ENCODE assay signal across 8 mouse cellular contexts in genomic region chr1:171111020-171111780, GRCm38 (mm10). TPM values are rescaled to one million over a fixed set of nuclear protein-coding genes. Genes with fewer than 3 reads are reported as not detected.
DNase-seq lines count a peak whose midpoint lies in the region; ATAC-seq and TF ChIP-seq lines count a peak whose summit lies in the region.

No protein-coding gene starts in this region.

- H3K4me1 ChIP-seq in brown adipose tissue, adult 24 weeks (ENCODE audit: control insufficient read depth, insufficient read depth, insufficient read length, low read length) = no peaks in the 10 kb centered on the region; the same call in 1 of the 2 replicates
- H3K4me1 ChIP-seq in heart, embryonic 13.5 days = peaks cover 29% of the 10 kb centered on the region
- H3K4me1 ChIP-seq in kidney, postnatal 0 days (replicated peaks; ENCODE audit: insufficient read depth, low read length) = peaks cover 6% of the 10 kb centered on the region; the same call in 1 of the 2 replicates
- H3K4me1 ChIP-seq in liver, adult 2 months (ENCODE audit: control insufficient read depth, insufficient read depth, low read length) = peaks cover 11% of the 10 kb centered on the region

- peak overlapping the region; percentile 80 for H3K4me3 ChIP-seq in brown adipose tissue, adult 24 weeks (ENCODE audit: insufficient read depth, low read depth, low read length)
- peak overlapping the region; percentile 59 for H3K4me3 ChIP-seq in heart, embryonic 13.5 days
- peak overlapping the region; percentile 45 for H3K4me3 ChIP-seq in kidney, postnatal 0 days (replicated peaks; ENCODE audit: low read depth, low read length)
- peak overlapping the region; percentile 56 for H3K4me3 ChIP-seq in liver, adult 2 months (ENCODE audit: insufficient read depth, low read depth, low read length)

- WGBS in heart, embryonic 13.5 days = under 1% methylated on average over 38 of the region's 38 CpGs
- under 1% methylated on average over 38 of the region's 38 CpGs for WGBS in kidney, postnatal 0 days
- WGBS in liver, adult 2 months = under 1% methylated on average over 38 of the region's 38 CpGs

- TF ChIP-seq CTCF in kidney, postnatal 0 days (IDR thresholded peaks at IDR 0.05; ENCODE audit: low read depth) = peak; percentile 99
- peak; percentile 92 for TF ChIP-seq CTCF in liver, adult 2 months (IDR thresholded peaks at IDR 0.05; ENCODE audit: low read depth, low read length)

- ATAC-seq in erythroid progenitor cell, adult 5-6 weeks (replicated peaks; ENCODE audit: low FRiP score, poor library complexity, severe bottlenecking) = peak; percentile 86
- peak; percentile 87 for ATAC-seq in heart, embryonic 13.5 days (ENCODE audit: extremely low read depth, insufficient number of reproducible peaks, low FRiP score, low TSS enrichment)
- ATAC-seq in kidney, postnatal 0 days (replicated peaks; ENCODE audit: low FRiP score, low read depth) = peak; percentile 86
- ATAC-seq in monocyte, adult 5-6 weeks (replicated peaks; ENCODE audit: insufficient number of reproducible peaks, low FRiP score, low TSS enrichment, poor library complexity, severe bottlenecking) = peak; percentile 65

- DNase-seq in CD4-positive, CD25-positive, alpha-beta regulatory T cell, adult 2 months (ENCODE audit: low read depth, low spot score) = peak; percentile 95
- DNase-seq in kidney, postnatal 0 days (ENCODE audit: low spot score) = peak; percentile 96
- DNase-seq in liver, adult 2 months (ENCODE audit: extremely low read depth, low read depth, low spot score) = peak; percentile 82
- DNase-seq in spleen, postnatal 36 days (ENCODE audit: low spot score in 2 of 2) = peak; percentile 81 to 89

- no peaks in the 10 kb centered on the region for H3K36me3 ChIP-seq in heart, embryonic 13.5 days
- H3K36me3 ChIP-seq in kidney, postnatal 0 days (ENCODE audit: insufficient read depth, low read length) = no peaks in the 10 kb centered on the region
- H3K36me3 ChIP-seq in liver, adult 2 months (ENCODE audit: control insufficient read depth, insufficient read depth, low read length) = no peaks in the 10 kb centered on the region

- peak overlapping the region; percentile 87 for H3K27ac ChIP-seq in brown adipose tissue, adult 24 weeks (replicated peaks; ENCODE audit: low read depth, low read length)
- peak overlapping the region; percentile 79 for H3K27ac ChIP-seq in heart, embryonic 13.5 days (replicated peaks)
- H3K27ac ChIP-seq in kidney, postnatal 0 days = peak overlapping the region; percentile 90
- peak overlapping the region; percentile 63 for H3K27ac ChIP-seq in liver, adult 2 months (replicated peaks; ENCODE audit: insufficient read depth, low read depth, low read length)

- TF ChIP-seq POLR2A in liver, adult 2 months (IDR thresholded peaks at IDR 0.05; ENCODE audit: extremely low read depth, insufficient read depth, low read length) = no peak

- H3K9me3 ChIP-seq in heart, embryonic 13.5 days = no peaks in the 10 kb centered on the region
- no peaks in the 10 kb centered on the region for H3K9me3 ChIP-seq in kidney, postnatal 0 days (replicated peaks; ENCODE audit: low read length)

- peak overlapping the region; percentile 74 for H3K4me2 ChIP-seq in heart, embryonic 13.5 days
- H3K4me2 ChIP-seq in kidney, postnatal 0 days (ENCODE audit: low read length) = peak overlapping the region; percentile 70

- H3K79me2 ChIP-seq in liver, adult 2 months (ENCODE audit: control insufficient read depth, insufficient read depth, low read length) = no peaks in the 10 kb centered on the region

- H3K27me3 ChIP-seq in heart, embryonic 13.5 days (replicated peaks) = no peaks in the 10 kb centered on the region
- H3K27me3 ChIP-seq in kidney, postnatal 0 days (ENCODE audit: insufficient read depth, low read length) = no peaks in the 10 kb centered on the region
- H3K27me3 ChIP-seq in liver, adult 2 months (ENCODE audit: control insufficient read depth, insufficient read depth, low read length) = no peaks in the 10 kb centered on the region

- H3K9ac ChIP-seq in heart, embryonic 13.5 days = peak overlapping the region; percentile 78
- peak overlapping the region; percentile 55 for H3K9ac ChIP-seq in kidney, postnatal 0 days (ENCODE audit: low read depth, low read length)
- peak overlapping the region; percentile 63 for H3K9ac ChIP-seq in liver, adult 2 months (ENCODE audit: low read depth, low read length)

RNA-seq across cellular contexts. Expression of gene Cfap126, which starts 2.5 kb away (rescaled TPM):
- polyA plus RNA-seq in brown adipose tissue, adult 24 weeks (2012; ENCODE audit: insufficient read depth, insufficient read length, missing spikeins) = 2.6 and 11.0 TPM in 2 replicates
- total RNA-seq in erythroid progenitor cell, adult 5-6 weeks (2015; ENCODE audit: low replicate concordance) = 19.8 TPM in 1 of 2 replicates, not detected in the other
- total RNA-seq in erythroid progenitor cell, adult 5-6 weeks (2017; ENCODE audit: low replicate concordance) = not detected in 2 replicates
- polyA plus RNA-seq in heart, embryonic 13.5 days (2015; fragmentation: Nextera tagmentation; extraction: Ambion mirVana) = 2.8 TPM in 2 replicates
- polyA plus RNA-seq in kidney, postnatal 0 days (2015; fragmentation: Nextera tagmentation; extraction: Ambion mirVana) = 4.6 TPM in 2 replicates
- 0.13 and 0.37 TPM in 2 replicates for total RNA-seq in liver, adult 2 months (2014; rRNA removed)
- 1.5 and 3.5 TPM in 2 replicates for polyA plus RNA-seq in liver, adult 2 months (2012; rRNA removed)
- 1.4 to 6.2 TPM (median 1.6 TPM) in 3 replicates for total RNA-seq in monocyte, adult 5-6 weeks (2017)

RNA-seq across cellular contexts. Expression of gene Sdhc, which starts 39.2 kb away (rescaled TPM):
- 1,219 and 1,267 TPM in 2 replicates for polyA plus RNA-seq in brown adipose tissue, adult 24 weeks (2012; ENCODE audit: insufficient read depth, insufficient read length, missing spikeins)
- 50.8 and 70.4 TPM in 2 replicates for total RNA-seq in erythroid progenitor cell, adult 5-6 weeks (2015; ENCODE audit: low replicate concordance)
- 4.7 and 14.6 TPM in 2 replicates for total RNA-seq in erythroid progenitor cell, adult 5-6 weeks (2017; ENCODE audit: low replicate concordance)
- polyA plus RNA-seq in heart, embryonic 13.5 days (2015; fragmentation: Nextera tagmentation; extraction: Ambion mirVana) = 457 and 493 TPM in 2 replicates
- 381 and 403 TPM in 2 replicates for polyA plus RNA-seq in kidney, postnatal 0 days (2015; fragmentation: Nextera tagmentation; extraction: Ambion mirVana)
- total RNA-seq in liver, adult 2 months (2014; rRNA removed) = 194 and 217 TPM in 2 replicates
- polyA plus RNA-seq in liver, adult 2 months (2012; rRNA removed) = 375 and 403 TPM in 2 replicates
- total RNA-seq in monocyte, adult 5-6 weeks (2017) = 15.7 to 38.4 TPM (median 25.1 TPM) in 3 replicates

RNA-seq across cellular contexts. Expression of gene Mpz, which starts 39.3 kb away (rescaled TPM):
- 4.6 and 5.3 TPM in 2 replicates for polyA plus RNA-seq in brown adipose tissue, adult 24 weeks (2012; ENCODE audit: insufficient read depth, insufficient read length, missing spikeins)
- not detected in 2 replicates for total RNA-seq in erythroid progenitor cell, adult 5-6 weeks (2015; ENCODE audit: low replicate concordance)
- not detected in 2 replicates for total RNA-seq in erythroid progenitor cell, adult 5-6 weeks (2017; ENCODE audit: low replicate concordance)
- 0.33 and 0.36 TPM in 2 replicates for polyA plus RNA-seq in heart, embryonic 13.5 days (2015; fragmentation: Nextera tagmentation; extraction: Ambion mirVana)
- 0.77 and 1.2 TPM in 2 replicates for polyA plus RNA-seq in kidney, postnatal 0 days (2015; fragmentation: Nextera tagmentation; extraction: Ambion mirVana)
- total RNA-seq in liver, adult 2 months (2014; rRNA removed) = 0.07 and 0.09 TPM in 2 replicates
- 0.27 and 0.83 TPM in 2 replicates for polyA plus RNA-seq in liver, adult 2 months (2012; rRNA removed)
- not detected in 3 replicates for total RNA-seq in monocyte, adult 5-6 weeks (2017)

RNA-seq across cellular contexts. Expression of gene Fcgr3, which starts 46.5 kb away (rescaled TPM):
- polyA plus RNA-seq in brown adipose tissue, adult 24 weeks (2012; ENCODE audit: insufficient read depth, insufficient read length, missing spikeins) = 15.9 and 17.1 TPM in 2 replicates
- 78.6 and 80.1 TPM in 2 replicates for total RNA-seq in erythroid progenitor cell, adult 5-6 weeks (2015; ENCODE audit: low replicate concordance)
- 29.8 and 53.5 TPM in 2 replicates for total RNA-seq in erythroid progenitor cell, adult 5-6 weeks (2017; ENCODE audit: low replicate concordance)
- 6.9 and 9.1 TPM in 2 replicates for polyA plus RNA-seq in heart, embryonic 13.5 days (2015; fragmentation: Nextera tagmentation; extraction: Ambion mirVana)
- 12.1 and 13.2 TPM in 2 replicates for polyA plus RNA-seq in kidney, postnatal 0 days (2015; fragmentation: Nextera tagmentation; extraction: Ambion mirVana)
- total RNA-seq in liver, adult 2 months (2014; rRNA removed) = 11.5 and 14.5 TPM in 2 replicates
- 2.6 and 4.5 TPM in 2 replicates for polyA plus RNA-seq in liver, adult 2 months (2012; rRNA removed)
- 270 to 442 TPM (median 434 TPM) in 3 replicates for total RNA-seq in monocyte, adult 5-6 weeks (2017)

Comparison
In these comparisons a context has a peak if more than half of its experiments do, and no peak if none do; other contexts are left out.
1. Peak in every context shown above with its lines: DNase-seq, ATAC-seq, H3K4me3 ChIP-seq and H3K27ac ChIP-seq.